Mouse (Mus musculus): ENCODE data around the gene Tfdp1.
A peak's percentile ranks its signal among the peaks of the same experiment; 100 is the strongest.
"Not testable (repeated sequence)": the region's sequence is repeated elsewhere in the genome, so short reads cannot be mapped to it uniquely, and the experiment has no call there.

The Tfdp1 gene

DNA sequence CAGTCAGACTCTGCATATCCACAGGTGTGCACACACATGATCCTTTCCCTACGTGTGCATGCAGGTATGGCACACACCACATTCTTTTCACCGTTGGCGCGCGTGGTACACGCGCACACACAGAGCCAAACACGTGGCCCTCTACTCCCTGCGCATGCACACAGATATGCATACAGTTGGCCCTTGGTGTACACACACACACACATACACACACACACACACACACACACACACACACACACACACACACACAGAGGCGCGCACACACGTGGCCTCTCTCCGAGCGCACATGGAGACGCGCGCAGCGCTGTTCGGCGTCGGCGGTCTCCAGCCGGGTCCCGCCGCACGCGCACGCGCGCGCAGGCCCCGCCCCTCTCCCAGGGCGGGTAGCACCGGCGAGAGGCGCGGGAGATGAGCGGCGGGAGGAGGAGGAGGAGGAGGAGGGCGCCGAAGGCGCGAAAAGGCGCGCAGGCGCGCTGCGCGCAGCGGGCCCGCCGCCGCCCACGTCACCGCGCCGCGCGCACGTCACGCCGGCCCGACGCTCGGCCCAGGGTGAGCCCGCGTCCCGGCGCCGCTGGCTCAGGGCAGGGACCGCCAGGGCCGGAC is at the start of gene Tfdp1:
Tfdp1 (plus strand) TSS at position 497 of the 606 bp plus-strand sequence.
- ATAC-seq (ENCODE audit: insufficient number of reproducible peaks, low FRiP score, low TSS enrichment): peak; percentile 82

DNA sequence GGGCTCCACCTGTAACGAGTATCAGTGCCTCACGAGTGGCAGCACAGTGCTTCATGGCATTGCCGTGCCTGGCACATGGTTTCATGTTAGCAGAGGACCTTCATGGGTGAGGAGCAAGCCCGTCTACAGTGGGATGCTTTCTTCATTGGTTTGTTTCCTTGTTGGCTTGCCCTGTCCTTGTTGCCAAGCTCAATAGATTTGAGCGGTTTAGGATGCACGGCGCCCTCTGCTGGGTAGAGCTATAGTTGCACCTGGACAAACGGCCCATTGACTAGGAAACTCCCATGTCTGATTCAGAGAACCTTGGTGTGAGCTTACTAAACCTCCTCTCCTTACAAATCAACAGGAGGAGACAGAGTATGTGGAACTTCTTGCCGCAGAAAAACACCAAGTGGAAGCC is 46.2 kb upstream of the Tfdp1 start:
- ATAC-seq (ENCODE audit: insufficient number of reproducible peaks, low FRiP score, low TSS enrichment): no peak

DNA sequence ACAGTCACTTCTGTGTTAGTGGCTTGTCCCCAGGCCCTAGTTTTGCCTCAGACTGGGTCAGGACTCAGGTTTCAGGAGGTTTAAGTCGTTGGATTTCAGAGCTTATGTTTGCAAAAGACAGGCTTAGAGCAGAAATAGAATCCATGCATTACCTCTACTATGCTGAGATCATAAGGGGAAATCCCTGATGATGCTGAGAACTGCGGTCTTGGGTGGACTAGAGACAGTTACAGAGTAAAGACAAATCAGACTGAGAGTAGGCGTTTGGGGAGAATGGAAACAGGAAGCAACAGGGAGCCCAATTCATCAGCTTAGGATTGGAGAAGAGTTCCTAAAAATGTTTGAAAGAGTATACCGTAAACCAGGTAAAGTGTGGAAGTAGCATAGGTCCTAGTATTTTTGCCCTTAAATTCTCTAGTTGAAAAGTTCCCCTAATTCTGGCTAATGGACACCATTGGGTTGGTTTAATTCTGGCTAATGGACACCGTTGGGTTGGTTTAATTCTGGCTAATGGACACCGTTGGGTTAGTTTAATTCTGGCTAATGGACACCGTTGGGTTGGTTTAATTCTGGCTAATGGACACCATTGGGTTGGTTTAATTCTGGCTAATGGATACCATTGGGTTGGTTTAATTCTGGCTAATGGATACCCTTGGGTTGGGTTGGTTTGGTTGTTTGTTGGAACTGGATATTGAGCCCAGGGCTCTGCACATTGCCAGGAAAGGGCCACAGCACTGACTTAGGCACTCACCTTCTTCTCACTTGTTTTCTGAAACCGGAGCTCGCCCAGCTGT is 44.7 kb upstream of the Tfdp1 start:
- ATAC-seq (ENCODE audit: insufficient number of reproducible peaks, low FRiP score, low TSS enrichment): no peak

DNA sequence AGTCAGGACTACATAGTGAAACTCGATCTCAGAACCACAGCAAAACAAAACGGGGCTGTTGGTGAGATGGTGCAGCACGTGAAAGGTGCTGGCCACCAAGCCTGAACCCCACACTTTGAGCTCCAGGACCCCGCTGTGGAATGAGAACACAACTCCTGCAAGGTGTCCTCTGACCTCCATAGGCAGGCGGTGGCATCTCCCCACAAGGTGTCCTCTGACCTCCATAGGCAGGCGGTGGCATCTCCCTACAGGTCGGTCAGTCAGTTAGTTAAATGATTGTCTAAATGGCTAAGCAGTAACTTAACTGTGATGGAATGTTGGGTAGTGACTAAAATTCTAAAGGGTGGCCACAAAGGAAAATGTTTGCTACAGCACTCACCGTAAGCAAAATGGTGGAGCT is 39.0 kb upstream of the Tfdp1 start:
- ATAC-seq (ENCODE audit: insufficient number of reproducible peaks, low FRiP score, low TSS enrichment): no peak

DNA sequence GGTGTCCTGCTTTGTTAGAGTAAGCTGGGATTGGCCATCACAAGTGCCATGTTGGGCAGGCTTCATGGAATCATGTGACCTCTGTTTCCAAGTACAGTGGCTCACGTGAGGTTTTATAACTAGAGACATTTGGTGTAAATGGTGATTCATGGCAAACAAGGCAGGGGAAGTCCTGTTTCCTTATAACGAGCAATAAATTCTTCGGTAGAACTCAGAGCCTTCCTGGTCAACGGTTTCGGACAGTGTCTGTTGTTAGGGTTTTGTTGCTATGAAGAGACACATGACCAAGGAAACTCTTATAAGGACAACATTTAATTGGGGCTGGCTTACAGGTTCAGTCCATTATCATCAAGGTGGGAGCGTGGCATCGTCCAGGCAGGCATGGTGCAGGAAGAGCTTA is 37.5 kb upstream of the Tfdp1 start:
- no peak for ATAC-seq (ENCODE audit: insufficient number of reproducible peaks, low FRiP score, low TSS enrichment)

DNA sequence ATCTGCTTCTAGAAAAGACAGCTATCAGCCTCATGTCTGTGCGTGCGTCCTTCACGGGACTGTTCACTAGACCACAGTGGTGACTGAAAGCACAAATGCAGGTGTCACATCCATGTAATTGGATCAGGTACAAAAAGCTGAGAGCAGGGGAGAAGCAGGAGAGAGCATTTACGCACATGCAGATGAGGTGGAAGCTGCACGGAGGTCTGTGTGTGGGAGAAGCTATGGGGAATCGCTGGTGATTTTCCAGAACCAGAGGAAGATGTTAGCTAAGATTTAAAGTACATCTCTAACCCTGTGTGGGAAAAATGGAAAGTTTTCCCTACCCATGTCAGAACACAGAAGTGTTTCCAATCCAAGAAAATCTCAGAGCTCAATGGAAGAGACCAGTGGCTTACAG is 33.1 kb upstream of the Tfdp1 start:
- ATAC-seq (ENCODE audit: insufficient number of reproducible peaks, low FRiP score, low TSS enrichment): no peak

DNA sequence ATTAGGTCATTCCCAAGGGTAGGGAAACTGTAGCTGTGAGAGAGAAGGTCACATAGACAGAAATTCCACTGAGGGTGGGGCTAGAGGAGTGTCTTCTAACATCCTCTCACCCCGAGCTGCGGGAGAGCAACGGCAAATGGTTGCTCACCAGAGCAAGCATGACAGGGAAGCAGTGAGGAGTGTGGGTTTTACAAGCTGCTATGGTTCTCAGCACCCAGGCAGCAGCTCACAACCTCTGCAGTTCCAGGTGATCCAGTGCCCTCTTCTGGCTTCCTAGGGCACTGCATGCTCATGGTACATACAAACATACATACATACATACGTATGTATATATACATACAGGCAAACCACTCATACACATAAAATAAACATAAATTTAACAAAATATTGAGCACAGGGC is 32.7 kb upstream of the Tfdp1 start:
- ATAC-seq (ENCODE audit: insufficient number of reproducible peaks, low FRiP score, low TSS enrichment): no peak

DNA sequence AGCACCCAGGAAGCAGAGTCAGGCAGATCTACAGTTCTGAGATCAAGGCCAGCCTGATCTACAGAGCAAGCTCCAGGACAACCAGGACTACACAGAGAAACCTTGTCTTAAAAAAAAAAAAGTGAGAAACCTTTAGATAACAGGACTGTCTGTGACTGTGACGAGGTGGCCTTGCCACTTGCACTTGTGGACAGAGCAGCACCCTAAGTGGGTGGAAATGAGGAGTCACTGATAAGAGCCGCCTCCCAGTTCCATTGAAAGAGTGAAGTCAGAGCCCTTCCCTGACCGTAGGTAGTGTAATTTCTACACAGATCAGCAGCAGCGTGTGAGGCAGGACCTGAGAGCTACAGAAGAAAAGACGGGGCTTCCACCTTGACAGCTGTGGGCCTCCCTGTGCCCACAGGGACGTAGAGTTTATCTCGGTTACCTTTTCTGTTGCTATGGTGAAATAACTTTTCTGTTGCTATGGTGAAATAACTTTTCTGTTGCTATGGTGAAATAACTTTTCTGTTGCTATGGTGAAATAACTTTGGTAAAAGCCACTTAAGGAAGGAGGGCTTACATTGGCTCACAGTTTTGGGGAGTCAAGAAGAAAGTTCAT is 32.1 kb upstream of the Tfdp1 start:
- no peak for ATAC-seq (ENCODE audit: insufficient number of reproducible peaks, low FRiP score, low TSS enrichment)

DNA sequence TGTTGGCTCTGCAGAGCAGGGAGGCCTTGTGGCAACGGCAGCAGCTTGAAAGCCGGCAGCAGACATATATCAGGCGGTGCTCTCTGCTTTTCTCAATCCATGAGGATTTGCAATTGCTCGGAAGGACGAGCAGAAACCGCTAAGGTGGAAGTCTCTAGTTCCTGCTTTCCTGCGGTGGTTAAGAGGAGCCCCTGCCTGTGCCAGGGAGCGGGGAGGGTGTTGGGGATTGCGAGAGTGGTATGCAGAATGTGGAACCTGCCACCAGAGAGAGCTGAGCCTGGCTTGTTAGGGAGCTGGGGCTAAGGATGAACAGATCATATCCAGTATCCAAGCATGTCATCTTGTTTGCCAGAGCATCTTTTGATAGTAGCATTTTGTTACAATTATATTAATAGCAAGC is 31.6 kb upstream of the Tfdp1 start:
- ATAC-seq (ENCODE audit: insufficient number of reproducible peaks, low FRiP score, low TSS enrichment): no peak

DNA sequence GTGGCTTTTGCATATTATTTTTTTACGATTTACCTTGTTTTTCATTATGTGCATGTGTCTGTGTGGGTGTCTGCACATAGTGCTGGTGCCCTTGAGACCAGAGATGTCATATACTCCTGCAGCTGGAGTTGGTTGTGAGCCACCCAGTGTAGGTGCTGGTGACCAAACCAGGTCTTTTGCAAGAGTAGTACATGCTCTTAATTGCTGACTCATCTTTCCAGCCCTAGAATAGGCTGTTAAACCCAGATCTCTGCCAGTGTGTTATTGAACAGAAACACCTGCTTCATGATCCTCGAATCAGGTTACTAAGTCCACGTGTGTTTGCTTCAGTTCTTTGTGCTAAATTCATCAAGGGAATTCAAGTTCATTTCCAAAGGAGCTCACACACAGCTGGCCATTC is 23.6 kb upstream of the Tfdp1 start:
- ATAC-seq (ENCODE audit: insufficient number of reproducible peaks, low FRiP score, low TSS enrichment): no peak

DNA sequence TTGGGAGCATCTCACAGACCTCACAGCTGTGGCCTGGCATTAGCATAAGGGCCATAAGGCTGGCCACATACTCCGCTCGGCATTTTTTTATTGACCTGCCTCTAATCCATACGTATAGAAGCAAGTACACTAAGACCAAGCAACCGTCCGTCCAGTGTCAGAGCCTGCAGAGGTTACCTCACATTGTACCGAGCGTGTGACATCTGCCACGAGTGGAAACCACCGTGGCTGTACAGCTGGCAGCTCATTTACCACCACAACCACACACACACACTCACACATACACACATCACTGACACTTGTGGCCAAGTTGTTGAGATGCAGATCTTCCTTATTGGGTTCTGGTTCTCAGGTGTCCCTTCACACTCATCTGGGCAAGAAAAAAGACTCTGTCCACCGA is 21.9 kb upstream of the Tfdp1 start:
- ATAC-seq (ENCODE audit: insufficient number of reproducible peaks, low FRiP score, low TSS enrichment): no peak

DNA sequence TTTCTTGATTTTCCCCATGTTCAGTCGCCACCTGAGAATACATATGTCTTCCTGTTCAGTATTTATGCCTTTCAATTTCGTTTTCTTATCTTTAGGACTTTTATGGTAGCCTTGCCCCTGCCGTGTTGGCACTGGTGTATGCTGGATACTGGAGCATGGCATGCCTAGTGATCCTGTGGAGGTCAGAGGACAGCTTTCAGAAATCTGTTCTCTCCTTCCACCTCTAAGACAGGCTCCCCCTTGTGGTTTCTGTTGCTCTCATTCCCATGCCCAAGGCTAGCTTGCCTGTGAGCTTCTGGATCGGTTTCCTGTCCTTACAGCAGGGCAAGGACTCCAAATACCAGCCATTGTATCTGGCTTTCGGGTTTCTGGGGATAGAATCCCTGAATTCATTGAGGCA is 12.0 kb upstream of the Tfdp1 start:
- no peak for ATAC-seq (ENCODE audit: insufficient number of reproducible peaks, low FRiP score, low TSS enrichment)

DNA sequence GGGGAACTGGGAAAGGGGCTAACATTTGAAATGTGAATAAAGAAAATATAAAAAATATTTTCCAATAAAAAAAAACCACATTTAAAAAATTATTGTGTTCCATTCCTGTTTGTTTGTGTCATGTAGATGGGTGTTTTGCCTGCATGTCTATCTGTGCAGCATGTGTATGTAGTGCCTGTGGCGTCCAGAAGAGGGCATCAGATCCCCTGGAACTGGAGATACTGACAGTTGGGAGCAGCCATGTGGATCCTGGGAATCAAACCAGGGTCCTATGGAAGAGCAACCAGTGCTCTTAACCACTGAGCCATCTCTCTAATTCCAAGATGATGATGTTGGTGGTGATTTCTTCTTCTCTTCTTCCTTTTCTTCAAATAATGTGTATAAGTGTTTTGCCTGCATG is 3.9 kb upstream of the Tfdp1 start:
- ATAC-seq (ENCODE audit: insufficient number of reproducible peaks, low FRiP score, low TSS enrichment): no peak

DNA sequence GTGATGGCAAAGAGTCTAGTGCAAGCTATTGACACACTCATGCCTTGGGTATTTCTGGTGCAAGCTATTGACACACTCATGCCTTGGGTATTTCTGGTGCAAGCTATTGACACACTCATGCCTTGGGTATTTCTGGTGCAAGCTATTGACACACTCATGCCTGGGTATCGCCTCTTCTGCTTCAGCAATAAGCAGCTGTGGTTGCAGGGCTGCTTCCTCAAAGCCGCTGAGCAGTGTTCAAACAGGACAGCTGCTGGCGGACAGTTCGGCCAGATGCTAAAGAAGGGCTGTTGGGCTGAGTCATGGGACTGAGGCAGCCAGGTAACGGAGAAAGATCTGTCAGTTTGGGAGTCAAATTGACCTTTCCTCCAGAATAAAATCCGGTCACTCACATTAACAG is 1.3 kb upstream of the Tfdp1 start:
- ATAC-seq (ENCODE audit: insufficient number of reproducible peaks, low FRiP score, low TSS enrichment): not testable (repeated sequence)

DNA sequence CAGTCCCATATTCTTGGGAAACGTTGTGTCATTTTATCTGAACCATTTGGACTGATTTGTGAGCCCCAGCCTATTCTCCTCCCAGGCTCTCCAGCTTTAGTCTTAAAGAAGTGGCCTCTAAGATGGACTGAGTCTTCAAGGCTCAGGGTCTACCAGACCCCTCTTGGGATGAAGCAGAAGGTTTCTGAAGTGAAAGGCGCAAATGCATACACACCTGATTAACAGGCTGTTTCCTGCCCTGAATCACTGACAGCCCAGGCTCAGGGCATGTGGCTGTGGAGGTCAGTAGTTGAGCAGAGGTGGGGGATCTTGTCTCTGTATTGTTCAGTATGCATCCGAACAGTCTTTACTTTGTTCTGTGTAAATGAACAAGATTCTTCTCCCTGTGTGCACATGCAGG is 873 bp upstream of the Tfdp1 start:
- no peak for ATAC-seq (ENCODE audit: insufficient number of reproducible peaks, low FRiP score, low TSS enrichment)

DNA sequence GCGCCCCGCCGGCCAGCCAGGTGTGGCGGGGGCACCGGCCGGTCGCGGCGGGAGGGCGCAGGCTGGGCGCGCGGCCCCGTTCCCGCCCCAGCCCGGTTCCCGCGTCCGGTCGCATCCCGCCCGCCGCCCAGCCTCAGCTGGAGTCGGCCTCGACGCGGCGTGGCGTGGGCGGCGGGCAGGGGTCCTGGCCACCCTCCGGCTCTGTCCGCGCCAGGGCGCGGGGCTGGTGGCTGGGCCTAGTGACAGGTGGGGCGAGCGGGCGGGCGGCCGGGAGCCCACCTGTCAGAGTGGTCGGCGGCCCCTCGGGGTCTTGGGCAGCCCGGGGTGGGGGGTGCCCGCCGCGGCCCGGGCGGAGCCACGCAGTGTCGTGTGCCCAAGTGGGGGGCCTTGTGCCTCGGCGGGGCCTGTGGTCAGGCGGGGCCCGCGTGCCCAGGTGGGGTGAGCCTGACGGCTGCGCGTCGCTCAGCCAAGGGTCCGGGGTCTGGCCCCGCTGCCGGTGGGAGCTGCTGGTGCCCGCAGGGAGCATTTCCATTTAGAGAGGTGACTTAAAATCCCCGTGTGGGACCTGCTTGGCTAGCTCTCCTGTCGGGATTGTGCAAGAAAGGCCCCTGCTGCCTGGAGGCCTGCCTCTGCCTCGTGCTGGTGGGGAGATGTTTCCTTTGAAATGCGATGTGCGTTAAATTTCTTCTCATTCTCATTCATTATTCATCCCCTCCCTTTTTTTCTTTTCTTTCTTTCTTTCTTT is 522 bp downstream of the Tfdp1 start:
- ATAC-seq (ENCODE audit: insufficient number of reproducible peaks, low FRiP score, low TSS enrichment): peak; percentile 62

DNA sequence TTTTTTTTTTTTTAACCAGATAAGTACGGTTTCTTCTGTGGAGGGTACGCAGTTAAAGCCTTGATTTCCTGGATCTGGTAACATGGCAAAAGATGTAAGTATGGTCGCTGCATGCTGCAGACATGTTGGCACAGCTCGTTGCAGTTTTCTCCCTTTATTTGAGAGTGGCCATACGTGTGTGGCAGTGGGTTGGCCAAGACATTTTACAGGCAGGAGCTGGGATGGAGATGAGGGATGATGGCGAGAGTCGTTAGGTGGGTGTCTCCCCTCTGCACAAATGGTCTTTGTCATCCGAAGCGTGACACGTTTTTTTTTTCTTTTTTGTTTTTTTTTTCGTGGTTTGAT is 1.1 kb downstream of the Tfdp1 start:
- ATAC-seq (ENCODE audit: insufficient number of reproducible peaks, low FRiP score, low TSS enrichment): no peak

DNA sequence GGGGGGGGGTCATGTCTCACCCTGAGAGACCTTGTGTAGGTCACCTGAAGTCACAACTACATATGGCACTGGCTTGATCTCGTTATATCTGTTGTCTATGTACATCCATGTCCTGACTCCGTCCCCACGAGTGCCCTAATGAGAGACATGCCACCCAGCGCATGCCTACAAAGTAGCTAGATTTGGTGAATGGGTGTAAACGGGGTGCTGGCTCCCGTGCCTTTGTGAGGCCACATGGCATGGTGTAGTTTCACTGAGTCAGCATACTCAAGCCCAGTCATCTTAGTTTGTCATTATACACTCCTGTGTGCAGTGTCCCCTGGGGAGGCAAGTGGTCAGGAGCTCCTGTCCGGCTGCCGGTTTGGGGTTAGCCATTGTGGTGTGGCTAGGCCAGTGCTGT is 2.1 kb downstream of the Tfdp1 start:
- no peak for ATAC-seq (ENCODE audit: insufficient number of reproducible peaks, low FRiP score, low TSS enrichment)

DNA sequence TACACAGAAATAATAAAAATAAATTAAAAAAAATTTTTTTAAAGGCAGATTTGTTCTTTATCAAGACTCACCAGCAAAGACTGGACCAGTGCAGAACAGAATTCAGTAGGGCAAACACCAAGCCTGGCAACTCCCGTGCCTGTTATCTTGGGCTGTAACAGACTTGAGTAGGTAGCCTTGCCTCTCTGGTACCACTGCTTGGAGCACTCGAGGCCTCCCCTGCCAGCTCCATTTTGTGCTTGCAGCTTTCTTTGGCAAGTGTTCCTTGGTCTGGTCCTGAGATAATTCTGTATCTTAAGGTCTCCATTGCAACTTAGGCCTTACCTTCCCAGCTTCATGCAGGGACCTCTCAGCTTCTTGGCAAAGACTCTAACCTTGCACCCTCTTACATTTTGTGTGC is 3.8 kb downstream of the Tfdp1 start:
- no peak for ATAC-seq (ENCODE audit: insufficient number of reproducible peaks, low FRiP score, low TSS enrichment)

DNA sequence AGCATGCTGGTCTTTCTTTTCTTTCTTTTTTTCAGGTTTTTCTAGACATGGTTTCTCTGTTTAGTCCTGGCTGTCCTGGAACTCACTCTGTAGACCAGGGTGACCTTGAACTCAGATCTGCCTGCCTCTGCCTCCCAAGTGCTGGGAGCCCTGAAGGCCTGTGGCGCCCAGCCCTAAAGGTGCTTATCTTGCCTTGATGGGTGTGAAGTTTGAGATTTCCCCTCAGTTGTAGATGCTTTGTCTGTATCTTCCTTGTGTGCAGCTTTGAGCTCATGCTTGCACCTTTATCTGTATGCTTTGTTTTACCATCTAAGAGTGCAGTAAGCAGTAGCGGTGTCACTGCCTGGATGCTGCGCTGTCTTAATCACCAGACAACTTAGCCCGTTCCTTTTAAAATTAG is 4.6 kb downstream of the Tfdp1 start:
- no peak for ATAC-seq (ENCODE audit: insufficient number of reproducible peaks, low FRiP score, low TSS enrichment)

DNA sequence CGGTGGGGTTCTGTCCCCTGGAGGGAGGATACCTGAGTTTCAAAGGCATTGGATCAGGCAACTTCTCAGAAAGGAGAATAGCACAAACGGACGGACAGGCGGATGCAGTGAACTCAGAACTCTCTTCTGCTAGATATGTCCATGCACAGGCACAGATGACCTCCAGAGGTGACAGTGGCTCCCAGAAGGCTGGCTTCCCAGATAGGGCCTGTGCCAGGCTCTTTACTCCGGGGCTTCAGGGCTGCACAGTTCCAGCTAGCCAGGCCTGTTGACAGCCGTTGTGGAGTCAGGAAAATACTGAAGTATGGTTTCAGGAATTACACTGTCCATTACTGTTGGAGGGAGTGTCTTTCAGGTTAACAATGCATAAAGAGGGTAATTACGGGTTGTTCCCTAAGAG is 11.5 kb downstream of the Tfdp1 start:
- ATAC-seq (ENCODE audit: insufficient number of reproducible peaks, low FRiP score, low TSS enrichment): no peak

Data from cerebellum, adult (tissue).